In the genomic region with DNA sequence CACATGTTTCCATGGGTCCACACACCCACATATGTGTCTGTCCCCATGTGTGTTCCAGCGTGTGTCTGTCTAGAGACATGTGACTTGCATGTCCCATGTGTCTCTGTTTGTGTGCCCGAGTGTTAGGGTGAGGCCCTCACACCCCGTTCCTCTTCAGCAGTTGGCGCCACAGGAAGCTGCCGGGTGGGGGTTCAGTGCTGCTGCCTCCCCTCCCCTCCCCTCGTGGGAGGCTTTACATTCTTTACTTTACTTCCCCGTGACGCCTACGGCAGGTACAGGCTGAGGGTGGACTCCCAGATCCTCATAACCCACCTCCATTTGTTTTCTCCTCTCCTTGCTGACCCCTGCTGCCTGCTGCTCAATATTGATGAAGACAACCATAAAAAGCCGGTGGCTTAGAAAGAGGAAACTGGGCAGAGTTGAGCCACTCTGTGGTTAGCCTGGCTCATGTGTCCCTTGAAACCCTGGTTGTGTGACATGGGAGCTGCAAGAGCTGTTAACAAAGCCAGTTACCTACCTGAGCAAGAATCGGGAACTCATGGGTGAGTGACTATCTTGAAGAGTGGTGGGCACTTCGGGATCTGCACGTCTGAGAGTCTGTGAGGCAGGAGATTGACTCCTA, we compare ENCODE assay signal across 10 mouse cellular contexts. TPM values are rescaled to one million over a fixed set of nuclear protein-coding genes. Genes with fewer than 3 reads are reported as not detected.
DNase-seq lines count a peak whose midpoint lies in the region; ATAC-seq and TF ChIP-seq lines count a peak whose summit lies in the region.
"Had no signal": no experiment of that assay in that cellular context is flagged by ENCODE, and none has a peak within 500 bp of the region (broad histone marks: within the 10 kb centered on the region; RNA-seq: fewer than 3 reads in every experiment).

Gene A430078G23Rik (plus strand): TSS at position 227 of the 622 bp plus-strand sequence.

- H3K9ac ChIP-seq in MEL (ENCODE audit: control insufficient read depth, low read depth, low read length, poor library complexity, severe bottlenecking), result peak within 1 kb of the TSS; percentile 78
- H3K9ac ChIP-seq in intestine, embryonic 15.5 days, result no peak within 1 kb of the TSS
- H3K9ac ChIP-seq in stomach, embryonic 15.5 days, result no peak within 1 kb of the TSS
- H3K9ac ChIP-seq in hindbrain, embryonic 11.5 days (ENCODE audit: low read depth, low read length), result no peak within 1 kb of the TSS
- H3K9ac ChIP-seq: embryonic facial prominence, embryonic 15.5 days had no signal

- no peak for TF ChIP-seq EP300 in MEL (IDR thresholded peaks at IDR 0.05; ENCODE audit: low read depth in 1 of 2, low read length in 2 of 2)

- no peaks in the 10 kb centered on the region for H3K27me3 ChIP-seq in MEL (ENCODE audit: control insufficient read depth in 1 of 2, insufficient read depth in 2 of 2, low read length in 2 of 2)
- H3K27me3 ChIP-seq in intestine, embryonic 15.5 days (replicated peaks), result no peaks in the 10 kb centered on the region
- no peaks in the 10 kb centered on the region for H3K27me3 ChIP-seq in stomach, embryonic 15.5 days (replicated peaks)
- H3K27me3 ChIP-seq in hindbrain, embryonic 11.5 days (ENCODE audit: control insufficient read depth, insufficient read depth, low read length), result no peaks in the 10 kb centered on the region
- H3K27me3 ChIP-seq: embryonic facial prominence, embryonic 15.5 days had no signal

- H3K79me2 ChIP-seq in MEL (ENCODE audit: control insufficient read depth, insufficient read depth, low read length, poor library complexity), result peaks cover 1% of the 10 kb centered on the region; the same call in 1 of the 2 replicates
- no peaks in the 10 kb centered on the region for H3K79me2 ChIP-seq in macrophage (ENCODE audit: inconsistent target)

- no peak for TF ChIP-seq RAD21 in MEL (IDR thresholded peaks at IDR 0.05; ENCODE audit: low read depth, low read length)

- 0 out of 2 replicates have a peak within 1 kb of the TSS, but pooled peaks have one; percentile 19 for H3K4me2 ChIP-seq in intestine, embryonic 15.5 days (replicated peaks)
- no peak within 1 kb of the TSS for H3K4me2 ChIP-seq in stomach, embryonic 15.5 days
- no peak within 1 kb of the TSS for H3K4me2 ChIP-seq in hindbrain, embryonic 11.5 days (replicated peaks; ENCODE audit: low read depth, low read length)
- H3K4me2 ChIP-seq: embryonic facial prominence, embryonic 15.5 days had no signal

- no peak for TF ChIP-seq CTCF in MEL (IDR thresholded peaks at IDR 0.05 in 2 of 3, conservative IDR thresholded peaks at IDR 0.05 in 1 of 3; ENCODE audit: control insufficient read depth in 1 of 3, insufficient read depth in 1 of 3, low read depth in 2 of 3, low read length in 3 of 3, poor library complexity in 1 of 3, severe bottlenecking in 1 of 3)

- ATAC-seq in intestine, embryonic 15.5 days, result peak; percentile 41
- ATAC-seq in stomach, embryonic 15.5 days (ENCODE audit: insufficient read depth, low FRiP score, low read depth), result no peak; the same call in 1 of the 2 replicates
- no peak for ATAC-seq in hindbrain, embryonic 11.5 days (ENCODE audit: low FRiP score)

- peak within 1 kb of the TSS; percentile 92 for H3K27ac ChIP-seq in MEL (ENCODE audit: control insufficient read depth, low read depth, low read length)
- H3K27ac ChIP-seq in intestine, embryonic 15.5 days, result no peak within 1 kb of the TSS
- peak within 1 kb of the TSS; percentile 41 for H3K27ac ChIP-seq in macrophage
- peak within 1 kb of the TSS; percentile 53 for H3K27ac ChIP-seq in stomach, embryonic 15.5 days
- no peak within 1 kb of the TSS for H3K27ac ChIP-seq in hindbrain, embryonic 11.5 days (ENCODE audit: low read depth, low read length)
- H3K27ac ChIP-seq: embryonic facial prominence, embryonic 15.5 days had no signal

- H3K4me1 ChIP-seq in MEL (ENCODE audit: control insufficient read depth in 1 of 2, insufficient read depth in 2 of 2, low read length in 2 of 2), result peaks cover 2 to 27% of the 10 kb centered on the region in 2 experiments
- peaks cover 14% of the 10 kb centered on the region for H3K4me1 ChIP-seq in intestine, embryonic 15.5 days (replicated peaks)
- H3K4me1 ChIP-seq in stomach, embryonic 15.5 days, result no peaks in the 10 kb centered on the region
- no peaks in the 10 kb centered on the region for H3K4me1 ChIP-seq in hindbrain, embryonic 11.5 days (replicated peaks; ENCODE audit: control insufficient read depth, insufficient read depth, low read length)
- H3K4me1 ChIP-seq: embryonic facial prominence, embryonic 15.5 days had no signal

- H3K9me3 ChIP-seq in MEL (replicated peaks; ENCODE audit: insufficient read depth, low read length), result no peaks in the 10 kb centered on the region
- no peaks in the 10 kb centered on the region for H3K9me3 ChIP-seq in intestine, embryonic 15.5 days
- no peaks in the 10 kb centered on the region for H3K9me3 ChIP-seq in stomach, embryonic 15.5 days
- H3K9me3 ChIP-seq in hindbrain, embryonic 11.5 days (ENCODE audit: control insufficient read depth, low read length), result no peaks in the 10 kb centered on the region
- H3K9me3 ChIP-seq: embryonic facial prominence, embryonic 15.5 days had no signal

- peak; percentile 77 for DNase-seq in MEL (ENCODE audit: low read depth, low spot score)
- no peak for DNase-seq in cerebellum, postnatal 36 days
- DNase-seq in urinary bladder, postnatal 14 days (ENCODE audit: low spot score), result no peak
- DNase-seq in hindbrain, embryonic 11.5 days (ENCODE audit: low spot score), result no peak
- DNase-seq: adrenal gland, adult 8-10 months; kidney, adult 11 months had no signal

- H3K36me3 ChIP-seq in MEL (ENCODE audit: control insufficient read depth in 1 of 2, insufficient read depth in 2 of 2, low read length in 2 of 2) (peaks cover 0 to 9% of the 10 kb centered on the region in 2 experiments; a peak in 2 of 4 replicates), macrophage (ENCODE audit: inconsistent target) (no peaks in the 10 kb centered on the region)
- H3K36me3 ChIP-seq in intestine, embryonic 15.5 days, result no peaks in the 10 kb centered on the region
- H3K36me3 ChIP-seq in stomach, embryonic 15.5 days, result no peaks in the 10 kb centered on the region
- H3K36me3 ChIP-seq in hindbrain, embryonic 11.5 days (ENCODE audit: control insufficient read depth, insufficient read depth, low read length), result no peaks in the 10 kb centered on the region
- H3K36me3 ChIP-seq: embryonic facial prominence, embryonic 15.5 days had no signal

- H3K4me3 ChIP-seq in MEL (ENCODE audit: control insufficient read depth in 1 of 2, insufficient read depth in 1 of 2, low read depth in 2 of 2, low read length in 2 of 2) (peak within 1 kb of the TSS; percentile 47 to 51), macrophage (ENCODE audit: inconsistent target) (peak within 1 kb of the TSS; percentile 7; the same call in 1 of the 2 replicates)
- no peak within 1 kb of the TSS for H3K4me3 ChIP-seq in intestine, embryonic 15.5 days (replicated peaks)
- no peak within 1 kb of the TSS for H3K4me3 ChIP-seq in stomach, embryonic 15.5 days (replicated peaks)
- H3K4me3 ChIP-seq in hindbrain, embryonic 11.5 days (ENCODE audit: low read depth, low read length), result no peak within 1 kb of the TSS
- H3K4me3 ChIP-seq: embryonic facial prominence, embryonic 15.5 days had no signal

- 59% methylated on average over 13 of the region's 13 CpGs for WGBS in intestine, embryonic 15.5 days
- under 1% methylated on average over 13 of the region's 13 CpGs for WGBS in macrophage (ENCODE audit: missing documents)
- 47% methylated on average over 13 of the region's 13 CpGs for WGBS in stomach, embryonic 15.5 days
- 85% methylated on average over 13 of the region's 13 CpGs for WGBS in hindbrain, embryonic 11.5 days

- TF ChIP-seq POLR2A in MEL (IDR thresholded peaks at IDR 0.05; ENCODE audit: control insufficient read depth in 1 of 2, insufficient read depth in 1 of 2, low read depth in 1 of 2, low read length in 2 of 2, poor library complexity in 1 of 2), result peak in 1 of 2 experiments; percentile 45; a peak in 1 of 4 replicates

TF ChIP-seq in MEL, 35 proteins besides CTCF, POLR2A, EP300 and RAD21:
- TF ChIP-seq USF1 (IDR thresholded peaks at IDR 0.05; ENCODE audit: low read depth, low read length), result 0 out of 2 replicates have a peak, but pooled peaks have one; percentile 36
- TF ChIP-seq TBP (IDR thresholded peaks at IDR 0.05; ENCODE audit: low read depth, low read length), result peak; percentile 38; the same call in 1 of the 2 replicates
- TF ChIP-seq ZKSCAN1 (IDR thresholded peaks at IDR 0.05; ENCODE audit: low read depth, low read length), result no peak

RNA-seq across cellular contexts. Expression of gene A430078G23Rik, which starts in this region (rescaled TPM):
- 2.0 and 2.8 TPM in 2 replicates for total RNA-seq in MEL (2012; rRNA removed)
- polyA plus RNA-seq in MEL (2012; ENCODE audit: insufficient read depth in 1 of 2, insufficient read length in 2 of 2, low read depth in 1 of 2, low replicate concordance in 2 of 2, missing spikeins in 1 of 2), result 1 to 10 TPM in 1 of 2 experiments, not detected in 1; 3.8 TPM
- 0.19 and 0.21 TPM in 2 replicates for polyA plus RNA-seq in intestine, embryonic 15.5 days (2015; fragmentation: Nextera tagmentation; extraction: Ambion mirVana)
- total RNA-seq in macrophage (2018; cell fraction: chromatin; rRNA removed), result 1 to 10 TPM in 8 of 26 experiments, under 1 TPM in 10, not detected in 8; 0.48 to 2.7 (median 0.95) TPM
- under 1 TPM; 0.06 to 0.66 (median 0.37) TPM for total RNA-seq in macrophage (2018; cell fraction: cytosol; rRNA removed)
- 1 to 10 TPM in 16 of 26 experiments, under 1 TPM in 7, not detected in 3; 0.24 to 3.3 (median 1.1) TPM for total RNA-seq in macrophage (2018; cell fraction: nucleus; rRNA removed)
- polyA plus RNA-seq in macrophage (2018), result 0.19 to 0.32 TPM in 2 of 3 replicates, not detected in the other
- polyA plus RNA-seq in stomach, embryonic 15.5 days (2015; fragmentation: Nextera tagmentation; extraction: Ambion mirVana), result 0.71 and 0.79 TPM in 2 replicates
- polyA plus RNA-seq in hindbrain, embryonic 11.5 days (2014; fragmentation: Nextera tagmentation; extraction: Ambion mirVana), result not detected in 2 replicates

Comparison
In these comparisons a context has a peak if more than half of its experiments do, and no peak if none do; other contexts are left out.
1. Peak in ATAC-seq and H3K4me2 ChIP-seq in intestine, embryonic 15.5 days; RNA of the gene not detected or under 1 TPM.
2. H3K27ac ChIP-seq: peak in MEL (single experiment), macrophage (single experiment) and stomach, embryonic 15.5 days (single experiment); none in intestine, embryonic 15.5 days (single experiment) and hindbrain, embryonic 11.5 days (single experiment).
3. H3K4me3 ChIP-seq: peak in MEL (2 of 2) and macrophage (single experiment); none in intestine, embryonic 15.5 days (single experiment), stomach, embryonic 15.5 days (single experiment) and hindbrain, embryonic 11.5 days (single experiment).